Comparison of ENCODE assay signal across 10 mouse cellular contexts in genomic region chr1:149556381-149556780, GRCm38 (mm10).
A peak's percentile ranks its signal among the peaks of the same experiment; 100 is the strongest.
DNase-seq lines count a peak whose midpoint lies in the region; ATAC-seq and TF ChIP-seq lines count a peak whose summit lies in the region.
"Had no signal": no experiment of that assay in that cellular context is flagged by ENCODE, and none has a peak within 500 bp of the region (broad histone marks: within the 10 kb centered on the region; RNA-seq: fewer than 3 reads in every experiment).

No protein-coding gene starts in this region.

- H3K36me3 ChIP-seq in liver, adult 2 months (ENCODE audit: control insufficient read depth, insufficient read depth, low read length): no peaks in the 10 kb centered on the region
- no peaks in the 10 kb centered on the region for H3K36me3 ChIP-seq in liver, embryonic 12.5 days
- no peaks in the 10 kb centered on the region for H3K36me3 ChIP-seq in lung, postnatal 0 days (ENCODE audit: insufficient read depth, low read length)
- H3K36me3 ChIP-seq: stomach, embryonic 15.5 days had no signal

- H3K9ac ChIP-seq in liver, adult 2 months (ENCODE audit: low read depth, low read length): no peak overlapping the region
- no peak overlapping the region for H3K9ac ChIP-seq in liver, embryonic 12.5 days
- H3K9ac ChIP-seq in lung, postnatal 0 days (replicated peaks; ENCODE audit: low read depth): no peak overlapping the region
- H3K9ac ChIP-seq: stomach, embryonic 15.5 days had no signal

- H3K4me3 ChIP-seq in liver, adult 2 months (ENCODE audit: insufficient read depth, low read depth, low read length): no peak overlapping the region
- no peak overlapping the region for H3K4me3 ChIP-seq in liver, embryonic 12.5 days
- peak overlapping the region; percentile 21; the same call in 1 of the 2 replicates for H3K4me3 ChIP-seq in brown adipose tissue, adult 24 weeks (ENCODE audit: insufficient read depth, low read depth, low read length)
- H3K4me3 ChIP-seq in lung, postnatal 0 days (ENCODE audit: low read depth, low read length): no peak overlapping the region
- H3K4me3 ChIP-seq: stomach, embryonic 15.5 days had no signal

- ATAC-seq in liver, embryonic 12.5 days: no peak
- 0 out of 2 replicates have a peak, but pooled peaks have one; percentile 26 for ATAC-seq in lung, postnatal 0 days
- ATAC-seq in megakaryocyte progenitor cell, adult 5-6 weeks (replicated peaks; ENCODE audit: poor library complexity): no peak
- ATAC-seq in megakaryocyte-erythroid progenitor cell, adult 5-6 weeks (replicated peaks; ENCODE audit: low FRiP score, low TSS enrichment, poor library complexity, severe bottlenecking): no peak

- H3K27ac ChIP-seq in liver, adult 2 months (replicated peaks; ENCODE audit: insufficient read depth, low read depth, low read length): no peak overlapping the region
- H3K27ac ChIP-seq in liver, embryonic 12.5 days: no peak overlapping the region
- no peak overlapping the region for H3K27ac ChIP-seq in brown adipose tissue, adult 24 weeks (replicated peaks; ENCODE audit: low read depth, low read length)
- no peak overlapping the region for H3K27ac ChIP-seq in lung, postnatal 0 days (ENCODE audit: low read length)
- H3K27ac ChIP-seq: macrophage; stomach, embryonic 15.5 days had no signal

- H3K9me3 ChIP-seq in liver, embryonic 12.5 days (replicated peaks): 0 out of 2 replicates have a peak, but pooled peaks cover 6% of the 10 kb centered on the region
- no peaks in the 10 kb centered on the region for H3K9me3 ChIP-seq in lung, postnatal 0 days (ENCODE audit: low read length)
- H3K9me3 ChIP-seq: stomach, embryonic 15.5 days had no signal

- TF ChIP-seq EP300 in lung, postnatal 0 days (IDR thresholded peaks at IDR 0.05): no peak

- no peaks in the 10 kb centered on the region for H3K4me1 ChIP-seq in liver, adult 2 months (ENCODE audit: control insufficient read depth, insufficient read depth, low read length)
- H3K4me1 ChIP-seq in liver, embryonic 12.5 days: no peaks in the 10 kb centered on the region
- H3K4me1 ChIP-seq in brown adipose tissue, adult 24 weeks (ENCODE audit: control insufficient read depth, insufficient read depth, insufficient read length, low read length): no peaks in the 10 kb centered on the region
- H3K4me1 ChIP-seq in lung, postnatal 0 days (ENCODE audit: insufficient read depth, low read depth, low read length): no peaks in the 10 kb centered on the region
- H3K4me1 ChIP-seq: stomach, embryonic 15.5 days had no signal

- DNase-seq in liver, adult 2 months (ENCODE audit: extremely low read depth, low read depth, low spot score): peak; percentile 19
- DNase-seq in heart, postnatal 36 days: peak; percentile 10 to 18
- peak; percentile 32 for DNase-seq in lung, postnatal 0 days (ENCODE audit: low spot score)
- no peak for DNase-seq in gastrocnemius, postnatal 36 days

- intact Hi-C loops in heart, postnatal 36 days (cut with DNase I): no loop called here
- intact Hi-C loops in gastrocnemius, postnatal 36 days (cut with DNase I): no loop called here

- H3K79me2 ChIP-seq in liver, adult 2 months (ENCODE audit: control insufficient read depth, insufficient read depth, low read length): no peaks in the 10 kb centered on the region

- no peak overlapping the region for H3K4me2 ChIP-seq in liver, embryonic 12.5 days
- no peak overlapping the region for H3K4me2 ChIP-seq in lung, postnatal 0 days (replicated peaks; ENCODE audit: low read depth, low read length)
- H3K4me2 ChIP-seq: stomach, embryonic 15.5 days had no signal

- TF ChIP-seq CTCF in liver, adult 2 months (IDR thresholded peaks at IDR 0.05; ENCODE audit: low read depth, low read length): no peak
- TF ChIP-seq CTCF in lung, postnatal 0 days (IDR thresholded peaks at IDR 0.05): no peak

- no peaks in the 10 kb centered on the region for H3K27me3 ChIP-seq in liver, adult 2 months (ENCODE audit: control insufficient read depth, insufficient read depth, low read length)
- no peaks in the 10 kb centered on the region for H3K27me3 ChIP-seq in liver, embryonic 12.5 days (replicated peaks)
- no peaks in the 10 kb centered on the region for H3K27me3 ChIP-seq in lung, postnatal 0 days (replicated peaks; ENCODE audit: insufficient read depth, low read length)
- H3K27me3 ChIP-seq: stomach, embryonic 15.5 days had no signal

- TF ChIP-seq POLR2A in liver, adult 2 months (IDR thresholded peaks at IDR 0.05; ENCODE audit: extremely low read depth, insufficient read depth, low read length): no peak

- WGBS in liver, adult 2 months: 64% methylated on average over 8 of the region's 8 CpGs
- WGBS in liver, embryonic 12.5 days (ENCODE audit: insufficient replicate concordance): 61% methylated on average over 8 of the region's 8 CpGs
- WGBS in lung, postnatal 0 days: 35% methylated on average over 8 of the region's 8 CpGs

Comparison
In these comparisons a context has a peak if more than half of its experiments do, and no peak if none do; other contexts are left out.
1. DNase-seq: peak in liver, adult 2 months (single experiment), heart, postnatal 36 days (2 of 2) and lung, postnatal 0 days (single experiment); none in gastrocnemius, postnatal 36 days (0 of 2).